Mouse (Mus musculus) urinary bladder, postnatal 0 days (tissue): ENCODE data around the gene Tpm1. TPM values are rescaled to one million over a fixed set of nuclear protein-coding genes. Genes with fewer than 3 reads are reported as not detected.

ENCODE experiments used
- polyA plus RNA-seq: library from polyadenylated mRNA; unstranded; fragments of >200 nt; fragmentation: Nextera tagmentation; extraction: Ambion mirVana; gene quantifications from 2 replicates; pipeline ENCODE4 v1.2.1, GENCODE M21; 2015

The Tpm1 gene
- 8,076 and 10,336 TPM in 2 replicates for polyA plus RNA-seq

DNA sequence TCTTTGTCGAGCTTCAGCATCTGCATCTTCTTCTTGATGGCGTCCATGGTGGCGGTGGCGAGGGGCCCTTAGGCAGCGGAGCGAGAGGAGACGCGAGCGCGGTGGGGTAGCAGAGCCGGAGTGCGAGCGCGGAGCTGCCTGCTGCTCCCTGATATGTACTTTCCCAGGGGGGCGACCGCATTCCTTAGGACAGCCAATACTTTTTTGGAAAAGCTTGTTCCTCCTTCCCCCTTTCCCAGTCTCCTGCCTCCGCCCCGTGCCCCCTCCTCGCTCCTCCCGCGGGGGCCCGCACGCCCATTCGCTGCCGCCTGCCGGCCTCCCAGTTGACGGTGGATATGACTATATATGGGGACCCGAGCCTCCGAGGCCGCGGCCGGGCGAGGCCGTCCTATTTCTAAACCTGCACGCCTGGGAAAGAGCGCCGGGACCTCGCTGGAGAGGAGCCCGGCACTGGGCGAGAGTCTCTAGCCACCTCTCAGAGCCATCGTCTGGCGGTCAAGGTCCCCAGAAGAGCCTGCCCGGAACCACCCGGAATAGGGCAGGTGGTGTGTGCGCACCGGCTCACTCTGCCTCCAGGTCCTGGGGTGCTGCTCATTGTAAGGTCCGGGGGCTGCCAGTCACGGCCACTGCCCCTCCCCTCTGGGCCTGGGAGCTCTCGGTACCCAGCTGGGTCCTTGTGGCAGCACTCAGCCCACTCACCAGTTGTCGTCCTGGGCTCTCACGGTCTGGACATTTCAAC lies at the start of gene Tpm1:
Tpm1 (minus strand) TSS at position 321 of the 739 bp plus-strand sequence.

DNA sequence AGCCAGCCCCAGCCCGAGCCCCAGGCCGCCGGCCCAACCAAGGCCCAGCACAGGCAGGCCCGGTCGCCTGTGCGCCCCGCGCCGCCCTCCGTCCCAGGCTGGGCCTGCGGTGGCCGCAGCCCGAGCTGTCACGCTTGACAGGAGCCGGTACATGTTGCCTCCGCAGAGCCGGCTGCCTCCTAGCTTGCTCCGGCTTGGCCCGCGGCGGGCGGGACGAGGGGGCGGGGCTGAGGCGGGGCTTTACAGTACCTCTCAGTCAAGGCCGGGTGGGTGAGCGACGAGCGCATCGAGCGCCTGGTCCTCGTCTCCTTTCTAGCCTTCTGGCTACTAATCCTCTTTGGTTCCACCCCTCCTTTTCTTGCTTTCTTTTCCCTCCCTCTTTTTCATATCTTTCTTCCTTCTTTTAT lies 74.0 kb downstream of the Tpm1 start, which contains the start of gene Lactb:
Lactb (minus strand) TSS at position 246 of the 407 bp plus-strand sequence.

Other genes with a start within 250 kb of the Tpm1 start
- 4.2 and 5.2 TPM in 2 replicates for gene Aph1c, start 214.7 kb downstream of the Tpm1 start, polyA plus RNA-seq
- gene Rab8b, start 129.7 kb downstream of the Tpm1 start, polyA plus RNA-seq, result 16.2 and 17.0 TPM in 2 replicates
- gene Rps27l, start 103.3 kb downstream of the Tpm1 start, polyA plus RNA-seq, result 780 and 880 TPM in 2 replicates
- gene Lactb, start 73.9 kb downstream of the Tpm1 start, polyA plus RNA-seq, result 14.4 and 15.2 TPM in 2 replicates